Comparison of ENCODE assay signal across 8 mouse cellular contexts in the genomic region with DNA sequence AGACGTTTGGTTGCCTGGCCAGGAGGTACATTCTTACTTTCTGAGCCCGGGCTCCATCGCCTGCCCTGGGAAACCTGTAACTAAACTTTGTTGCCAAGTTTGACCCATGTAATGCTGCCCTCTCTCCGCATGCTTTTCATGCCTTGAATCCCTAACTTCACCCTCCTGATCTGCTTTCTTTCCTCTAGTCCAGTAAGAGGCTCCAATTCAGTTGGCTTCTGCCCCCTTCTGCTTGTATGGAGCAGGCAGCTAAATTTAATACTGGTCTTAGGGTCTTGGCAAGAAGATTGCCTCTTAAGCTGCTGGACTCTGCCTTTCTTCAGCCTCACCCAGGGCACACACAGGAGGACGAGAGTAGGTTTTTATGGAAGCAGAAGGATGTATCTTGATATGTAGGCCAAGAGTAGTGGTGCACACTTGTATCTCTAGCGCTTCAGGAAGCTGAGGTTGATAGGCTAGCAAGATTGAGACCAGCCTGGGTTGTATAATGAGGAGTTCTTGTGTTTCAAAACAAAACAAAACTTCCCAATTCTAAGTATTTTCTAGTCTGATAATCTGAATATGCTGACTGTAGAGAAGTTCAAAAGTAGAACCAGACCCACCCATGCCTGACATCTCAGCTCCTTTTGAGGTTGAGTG. TPM values are rescaled to one million over a fixed set of nuclear protein-coding genes. Genes with fewer than 3 reads are reported as not detected.
DNase-seq lines count a peak whose midpoint lies in the region; ATAC-seq and TF ChIP-seq lines count a peak whose summit lies in the region.

No protein-coding gene starts in this region.

- no peaks in the 10 kb centered on the region for H3K9me3 ChIP-seq in forebrain, embryonic 14.5 days (replicated peaks; ENCODE audit: control insufficient read depth, low read length)
- H3K9me3 ChIP-seq in liver, embryonic 15.5 days (replicated peaks), result no peaks in the 10 kb centered on the region

- H3K27me3 ChIP-seq in heart, adult 2 months (ENCODE audit: control insufficient read depth, insufficient read depth, low read length), result no peaks in the 10 kb centered on the region
- no peaks in the 10 kb centered on the region for H3K27me3 ChIP-seq in forebrain, embryonic 14.5 days (replicated peaks; ENCODE audit: control insufficient read depth, insufficient read depth, low read length)
- no peaks in the 10 kb centered on the region for H3K27me3 ChIP-seq in liver, embryonic 15.5 days

- TF ChIP-seq EP300 in heart, adult 2 months (IDR thresholded peaks at IDR 0.05; ENCODE audit: insufficient read depth, low read depth, low read length), result no peak

- H3K4me3 ChIP-seq in heart, adult 2 months, result peak overlapping the region; percentile 58
- peak overlapping the region; percentile 48 for H3K4me3 ChIP-seq in forebrain, embryonic 14.5 days (ENCODE audit: low read depth, low read length)
- peak overlapping the region; percentile 69 for H3K4me3 ChIP-seq in liver, embryonic 15.5 days (replicated peaks)

- peaks cover 15% of the 10 kb centered on the region for H3K79me2 ChIP-seq in heart, adult 2 months (replicated peaks; ENCODE audit: control insufficient read depth, insufficient read depth, low read length)

- H3K4me2 ChIP-seq in forebrain, embryonic 14.5 days (ENCODE audit: low read length), result peak overlapping the region; percentile 86
- peak overlapping the region; percentile 93 for H3K4me2 ChIP-seq in liver, embryonic 15.5 days

- peaks cover 2% of the 10 kb centered on the region for H3K36me3 ChIP-seq in heart, adult 2 months (ENCODE audit: control insufficient read depth, insufficient read depth, low read length)
- no peaks in the 10 kb centered on the region for H3K36me3 ChIP-seq in forebrain, embryonic 14.5 days (ENCODE audit: control insufficient read depth, insufficient read depth, low read length)
- H3K36me3 ChIP-seq in liver, embryonic 15.5 days (replicated peaks), result no peaks in the 10 kb centered on the region

- intact Hi-C loops in heart, adult 2 months (cut with DNase I), result loop anchor here (1.0 to 10.0 kb wide), 4 partner anchors 10 to 419 kb away; a partner anchor contains a TSS
- intact Hi-C loops in heart, postnatal 14 days (cut with DNase I), result loop anchor here (2.0 kb wide), 1 partner anchor 63 kb away; no protein-coding TSS in a partner anchor

- no peak for ATAC-seq in forebrain, embryonic 14.5 days
- no peak for ATAC-seq in liver, embryonic 15.5 days (ENCODE audit: insufficient read depth)
- no peak for ATAC-seq in activated CD4-positive, CD25-positive, alpha-beta regulatory T cell, adult 4 months

- peak; percentile 25; the same call in 1 of the 2 replicates for TF ChIP-seq CTCF in heart, adult 2 months (IDR thresholded peaks at IDR 0.05)

- no peak for DNase-seq in heart, adult 2 months
- DNase-seq in heart, postnatal 14 days, result no peak
- DNase-seq in CD4-positive helper T cell, adult 2 months (ENCODE audit: low read depth, low spot score), result peak; percentile 48
- DNase-seq in forebrain, embryonic 14.5 days (ENCODE audit: low spot score), result no peak
- DNase-seq in embryo, embryonic 10 days (ENCODE audit: low spot score), result no peak
- DNase-seq in adrenal gland, postnatal 25 days, result no peak

- 16% methylated on average over 6 of the region's 6 CpGs for WGBS in heart, adult 2 months
- WGBS in forebrain, embryonic 14.5 days, result 33% methylated on average over 6 of the region's 6 CpGs
- 17% methylated on average over 6 of the region's 6 CpGs for WGBS in liver, embryonic 15.5 days (ENCODE audit: insufficient replicate concordance)

- H3K27ac ChIP-seq in heart, adult 2 months, result peak overlapping the region; percentile 98
- H3K27ac ChIP-seq in forebrain, embryonic 14.5 days (ENCODE audit: low read depth, low read length), result peak overlapping the region; percentile 87
- peak overlapping the region; percentile 90 for H3K27ac ChIP-seq in liver, embryonic 15.5 days (replicated peaks)

- TF ChIP-seq POLR2A in heart, adult 2 months (IDR thresholded peaks at IDR 0.05; ENCODE audit: insufficient read depth, low read depth, low read length), result no peak

- H3K4me1 ChIP-seq in heart, adult 2 months (ENCODE audit: control insufficient read depth, insufficient read depth, low read length), result peaks cover 29% of the 10 kb centered on the region
- peaks cover 32% of the 10 kb centered on the region for H3K4me1 ChIP-seq in forebrain, embryonic 14.5 days (ENCODE audit: control insufficient read depth, insufficient read depth, low read length)
- peaks cover 74% of the 10 kb centered on the region for H3K4me1 ChIP-seq in liver, embryonic 15.5 days (replicated peaks)

- H3K9ac ChIP-seq in heart, adult 2 months (ENCODE audit: low read depth, low read length), result peak overlapping the region; percentile 86
- H3K9ac ChIP-seq in forebrain, embryonic 14.5 days (ENCODE audit: low read length), result peak overlapping the region; percentile 78
- peak overlapping the region; percentile 72 for H3K9ac ChIP-seq in liver, embryonic 15.5 days

RNA-seq across cellular contexts. Expression of a gene that starts 10.9 kb away (rescaled TPM):
- 10 to 100 TPM; 21.8 to 26.5 TPM for total RNA-seq in heart, adult 2 months (2021)
- polyA plus RNA-seq in heart, adult 2 months (2012; rRNA removed), result 15.8 and 20.0 TPM in 2 replicates
- 10 to 100 TPM; 32.6 to 33.1 TPM for total RNA-seq in heart, postnatal 14 days (2021)
- polyA plus RNA-seq in forebrain, embryonic 14.5 days (2014; fragmentation: Nextera tagmentation; extraction: Ambion mirVana), result 26.4 and 28.5 TPM in 2 replicates
- 3.8 and 4.6 TPM in 2 replicates for polyA plus RNA-seq in liver, embryonic 15.5 days (2015; fragmentation: Nextera tagmentation; extraction: Ambion mirVana)
- polyA plus RNA-seq in activated CD4-positive, CD25-positive, alpha-beta regulatory T cell, adult 4 months (2017; shearing (Covaris generic)), result 10 to 100 TPM in 1 of 2 experiments, 1 to 10 TPM in 1; 7.6 to 11.3 TPM
- 54.2 and 57.8 TPM in 2 replicates for total RNA-seq in adrenal gland, postnatal 25 days (2021)
